Mouse (Mus musculus): ENCODE results near the gene Cbr1. TPM values are rescaled to one million over a fixed set of nuclear protein-coding genes. Genes with fewer than 3 reads are reported as not detected.
A peak's percentile ranks its signal among the peaks of the same experiment; 100 is the strongest.

Gene Cbr1
- polyA plus RNA-seq, 1 experiment from 2014 or later: 55.1 TPM

GRCm38 (mm10) chr16:93585703-93586205, 19.9 kb upstream of the Cbr1 start:
- Histone ChIP-seq H3K9ac (no peak overlapping the region), H3K4me1 (replicated peaks) (peaks cover 17% of the 10 kb centered on the region), H3K4me2 (peak overlapping the region; percentile 8; the same call in 1 of the 2 replicates), H3K36me3 (peaks cover 8% of the 10 kb centered on the region; the same call in 1 of the 2 replicates), H3K27me3 (no peaks in the 10 kb centered on the region), H3K4me3 (no peak overlapping the region), H3K27ac (peak overlapping the region; percentile 21; the same call in 1 of the 2 replicates), H3K9me3 (replicated peaks) (no peaks in the 10 kb centered on the region)
- ATAC-seq (replicated peaks; ENCODE audit: insufficient number of reproducible peaks, insufficient read depth, low FRiP score, low read depth): no peak
- WGBS: 85% methylated on average over 9 of the region's 9 CpGs

- H3K27ac ChIP-seq: no peak overlapping the region
- H3K36me3 ChIP-seq: peaks cover 11% of the 10 kb centered on the region; the same call in 1 of the 2 replicates
- no peak; the same call in 1 of the 2 replicates for ATAC-seq (replicated peaks; ENCODE audit: insufficient number of reproducible peaks, insufficient read depth, low FRiP score, low read depth)
- 67% methylated on average over 8 of the region's 8 CpGs for WGBS
- H3K9me3 ChIP-seq (replicated peaks): no peaks in the 10 kb centered on the region
- H3K27me3 ChIP-seq: no peaks in the 10 kb centered on the region
- H3K4me2 ChIP-seq: no peak overlapping the region; the same call in 1 of the 2 replicates
- no peak overlapping the region for H3K4me3 ChIP-seq
- peaks cover 13% of the 10 kb centered on the region for H3K4me1 ChIP-seq (replicated peaks)
- H3K9ac ChIP-seq: no peak overlapping the region
Measured at GRCm38 (mm10) chr16:93586382-93586781, 19.3 kb upstream of the Cbr1 start.

- H3K4me1 ChIP-seq (replicated peaks): peaks cover 13% of the 10 kb centered on the region
- H3K4me2 ChIP-seq: no peak overlapping the region
- H3K9ac ChIP-seq: no peak overlapping the region
- 60% methylated on average over 4 of the region's 4 CpGs for WGBS
- no peaks in the 10 kb centered on the region for H3K9me3 ChIP-seq (replicated peaks)
- H3K4me3 ChIP-seq: no peak overlapping the region
- ATAC-seq (replicated peaks; ENCODE audit: insufficient number of reproducible peaks, insufficient read depth, low FRiP score, low read depth): no peak
- H3K27me3 ChIP-seq: no peaks in the 10 kb centered on the region
- 0 out of 2 replicates have a peak overlapping the region, but pooled peaks have one; percentile 24 for H3K27ac ChIP-seq
- H3K36me3 ChIP-seq: peaks cover 11% of the 10 kb centered on the region; the same call in 1 of the 2 replicates
Measured at GRCm38 (mm10) chr16:93588281-93588680, 17.4 kb upstream of the Cbr1 start.

- Histone ChIP-seq H3K4me2 (no peak overlapping the region), H3K27me3 (no peaks in the 10 kb centered on the region), H3K9ac (no peak overlapping the region), H3K9me3 (replicated peaks) (no peaks in the 10 kb centered on the region), H3K36me3 (peaks cover 11% of the 10 kb centered on the region; the same call in 1 of the 2 replicates), H3K27ac (no peak overlapping the region), H3K4me3 (no peak overlapping the region), H3K4me1 (replicated peaks) (peaks cover 8% of the 10 kb centered on the region)
- ATAC-seq (replicated peaks; ENCODE audit: insufficient number of reproducible peaks, insufficient read depth, low FRiP score, low read depth): no peak
- WGBS: 94% methylated on average over 15 of the region's 15 CpGs
Measured at GRCm38 (mm10) chr16:93590915-93591314, 14.7 kb upstream of the Cbr1 start.

- Histone ChIP-seq H3K27me3 (no peaks in the 10 kb centered on the region), H3K9ac (no peak overlapping the region), H3K4me1 (replicated peaks) (peaks cover 8% of the 10 kb centered on the region), H3K27ac (no peak overlapping the region), H3K4me2 (no peak overlapping the region), H3K4me3 (no peak overlapping the region), H3K36me3 (peaks cover 11% of the 10 kb centered on the region; the same call in 1 of the 2 replicates), H3K9me3 (replicated peaks) (no peaks in the 10 kb centered on the region)
- WGBS: 88% methylated on average over 20 of the region's 20 CpGs
- ATAC-seq (replicated peaks; ENCODE audit: insufficient number of reproducible peaks, insufficient read depth, low FRiP score, low read depth): no peak
Measured at GRCm38 (mm10) chr16:93591450-93592430, 13.9 kb upstream of the Cbr1 start.

- Histone ChIP-seq H3K9me3 (replicated peaks) (no peaks in the 10 kb centered on the region), H3K4me1 (replicated peaks) (peaks cover 4% of the 10 kb centered on the region), H3K36me3 (peaks cover 11% of the 10 kb centered on the region; the same call in 1 of the 2 replicates), H3K9ac (no peak overlapping the region), H3K27me3 (no peaks in the 10 kb centered on the region), H3K27ac (no peak overlapping the region), H3K4me2 (no peak overlapping the region), H3K4me3 (no peak overlapping the region)
- 93% methylated on average over 3 of the region's 3 CpGs for WGBS
- no peak for ATAC-seq (replicated peaks; ENCODE audit: insufficient number of reproducible peaks, insufficient read depth, low FRiP score, low read depth)
Measured at GRCm38 (mm10) chr16:93592711-93593110, 12.9 kb upstream of the Cbr1 start.

- Histone ChIP-seq H3K9ac (no peak overlapping the region), H3K4me1 (replicated peaks) (no peaks in the 10 kb centered on the region), H3K27ac (no peak overlapping the region), H3K27me3 (no peaks in the 10 kb centered on the region), H3K36me3 (peaks cover 16% of the 10 kb centered on the region; the same call in 1 of the 2 replicates), H3K4me2 (no peak overlapping the region), H3K4me3 (no peak overlapping the region), H3K9me3 (replicated peaks) (no peaks in the 10 kb centered on the region)
- WGBS: 87% methylated on average over 8 of the region's 8 CpGs
- no peak for ATAC-seq (replicated peaks; ENCODE audit: insufficient number of reproducible peaks, insufficient read depth, low FRiP score, low read depth)
Measured at GRCm38 (mm10) chr16:93593406-93593805, 12.2 kb upstream of the Cbr1 start.

- H3K36me3 ChIP-seq: peaks cover 14% of the 10 kb centered on the region; the same call in 1 of the 2 replicates
- WGBS: 94% methylated on average over 10 of the region's 10 CpGs
Measured at GRCm38 (mm10) chr16:93594448-93594847, 11.2 kb upstream of the Cbr1 start.

GRCm38 (mm10) chr16:93595766-93596165, 9.9 kb upstream of the Cbr1 start:
- no peak overlapping the region for H3K9ac ChIP-seq
- no peak for ATAC-seq (replicated peaks; ENCODE audit: insufficient number of reproducible peaks, insufficient read depth, low FRiP score, low read depth)
- H3K27ac ChIP-seq: no peak overlapping the region
- 74% methylated on average over 5 of the region's 5 CpGs for WGBS
- no peak overlapping the region for H3K4me2 ChIP-seq
- H3K36me3 ChIP-seq: peaks cover 8% of the 10 kb centered on the region; the same call in 1 of the 2 replicates
- H3K4me3 ChIP-seq: no peak overlapping the region
- no peaks in the 10 kb centered on the region for H3K9me3 ChIP-seq (replicated peaks)
- H3K27me3 ChIP-seq: no peaks in the 10 kb centered on the region
- no peaks in the 10 kb centered on the region for H3K4me1 ChIP-seq (replicated peaks)

More at GRCm38 (mm10) chr16:93594448-93594847, 11.2 kb upstream of the Cbr1 start:
- Histone ChIP-seq H3K9me3 (replicated peaks) (no peaks in the 10 kb centered on the region), H3K9ac (no peak overlapping the region), H3K27me3 (no peaks in the 10 kb centered on the region), H3K4me1 (replicated peaks) (no peaks in the 10 kb centered on the region), H3K4me2 (no peak overlapping the region), H3K27ac (no peak overlapping the region), H3K4me3 (no peak overlapping the region)
- ATAC-seq (replicated peaks; ENCODE audit: insufficient number of reproducible peaks, insufficient read depth, low FRiP score, low read depth): no peak

GRCm38 (mm10) chr16:93596807-93597206, 8.8 kb upstream of the Cbr1 start:
- H3K9me3 ChIP-seq (replicated peaks): no peaks in the 10 kb centered on the region
- H3K4me1 ChIP-seq (replicated peaks): no peaks in the 10 kb centered on the region
- H3K27ac ChIP-seq: no peak overlapping the region
- peaks cover 5% of the 10 kb centered on the region; the same call in 1 of the 2 replicates for H3K36me3 ChIP-seq
- no peaks in the 10 kb centered on the region for H3K27me3 ChIP-seq
- H3K4me2 ChIP-seq: no peak overlapping the region
- H3K4me3 ChIP-seq: no peak overlapping the region
- WGBS: 89% methylated on average over 7 of the region's 7 CpGs
- no peak overlapping the region for H3K9ac ChIP-seq
- ATAC-seq (replicated peaks; ENCODE audit: insufficient number of reproducible peaks, insufficient read depth, low FRiP score, low read depth): no peak

GRCm38 (mm10) chr16:93597551-93597950, 8.1 kb upstream of the Cbr1 start:
- Histone ChIP-seq H3K36me3 (peaks cover 5% of the 10 kb centered on the region; the same call in 1 of the 2 replicates), H3K27me3 (no peaks in the 10 kb centered on the region), H3K27ac (no peak overlapping the region), H3K9me3 (replicated peaks) (no peaks in the 10 kb centered on the region), H3K4me2 (no peak overlapping the region), H3K9ac (no peak overlapping the region), H3K4me3 (no peak overlapping the region), H3K4me1 (replicated peaks) (no peaks in the 10 kb centered on the region)
- ATAC-seq (replicated peaks; ENCODE audit: insufficient number of reproducible peaks, insufficient read depth, low FRiP score, low read depth): no peak
- 91% methylated on average over 9 of the region's 9 CpGs for WGBS
